In the genomic region with DNA sequence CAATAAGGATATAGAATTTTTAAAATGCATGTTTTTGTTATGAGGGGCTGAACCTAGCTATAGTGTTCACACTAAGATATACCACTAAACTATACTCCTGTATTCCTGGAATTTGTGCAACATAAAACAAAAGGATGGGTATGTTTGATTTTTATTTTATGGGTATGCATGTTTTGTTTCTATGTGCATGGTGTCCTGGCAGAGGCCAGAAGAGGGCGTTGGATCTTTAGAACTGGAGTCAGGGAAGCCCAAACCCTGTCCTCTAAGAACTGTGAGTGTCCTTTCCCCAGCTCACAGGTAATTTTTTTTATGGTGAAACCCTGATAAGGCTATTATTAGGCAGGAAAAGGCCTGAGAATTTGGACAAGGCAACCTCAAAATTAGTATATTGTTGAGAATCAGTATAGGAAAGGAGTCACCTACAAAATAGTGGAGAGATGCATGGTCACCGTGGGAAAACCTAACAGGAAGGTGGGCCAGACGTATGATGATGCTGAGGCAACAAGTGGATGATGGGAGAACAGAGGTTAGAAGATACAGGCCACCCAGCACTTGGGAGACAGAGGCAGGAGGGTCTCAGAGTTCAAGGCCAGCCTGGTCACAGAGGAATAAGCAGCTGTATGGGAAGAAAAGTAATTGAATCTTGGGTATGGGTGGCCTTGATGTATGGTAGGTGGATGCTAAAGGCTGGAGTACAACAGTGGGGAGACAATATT, we compare ENCODE assay signal across 30 mouse cellular contexts. TPM values are rescaled to one million over a fixed set of nuclear protein-coding genes. Genes with fewer than 3 reads are reported as not detected.
DNase-seq lines count a peak whose midpoint lies in the region; ATAC-seq and TF ChIP-seq lines count a peak whose summit lies in the region.
"Had no signal": no experiment of that assay in that cellular context is flagged by ENCODE, and none has a peak within 500 bp of the region (broad histone marks: within the 10 kb centered on the region; RNA-seq: fewer than 3 reads in every experiment).

No protein-coding gene starts in this region.

- peaks cover 6% of the 10 kb centered on the region for H3K4me1 ChIP-seq in forebrain, postnatal 0 days (ENCODE audit: insufficient read depth)
- H3K4me1 ChIP-seq in forebrain, embryonic 16.5 days (replicated peaks; ENCODE audit: control insufficient read depth, insufficient read depth, low read length): peaks cover 23% of the 10 kb centered on the region

- peak; percentile 41 for TF ChIP-seq CTCF in forebrain, postnatal 0 days (IDR thresholded peaks at IDR 0.05; ENCODE audit: low read depth)
- peak; percentile 66 for TF ChIP-seq CTCF in layer of hippocampus, adult 2 months (conservative IDR thresholded peaks at IDR 0.05)

- H3K9ac ChIP-seq in forebrain, postnatal 0 days: no peak overlapping the region
- no peak overlapping the region for H3K9ac ChIP-seq in forebrain, embryonic 16.5 days (replicated peaks; ENCODE audit: low read depth, low read length)
- H3K9ac ChIP-seq: heart, embryonic 15.5 days; liver, embryonic 13.5 days; neural tube, embryonic 13.5 days had no signal

- no peaks in the 10 kb centered on the region for H3K9me3 ChIP-seq in forebrain, postnatal 0 days (ENCODE audit: low read length)
- no peaks in the 10 kb centered on the region for H3K9me3 ChIP-seq in forebrain, embryonic 16.5 days (ENCODE audit: control insufficient read depth, low read length)
- H3K9me3 ChIP-seq: heart, embryonic 15.5 days; liver, embryonic 13.5 days; midbrain, embryonic 10.5 days; neural tube, embryonic 13.5 days had no signal

- H3K79me2 ChIP-seq in myocyte (ENCODE audit: control insufficient read depth, insufficient read depth): no peaks in the 10 kb centered on the region

- peaks cover 32% of the 10 kb centered on the region for H3K36me3 ChIP-seq in forebrain, postnatal 0 days (ENCODE audit: insufficient read depth)
- peaks cover 20% of the 10 kb centered on the region for H3K36me3 ChIP-seq in forebrain, embryonic 16.5 days (ENCODE audit: control insufficient read depth, insufficient read depth)
- peaks cover 36% of the 10 kb centered on the region for H3K36me3 ChIP-seq in myocyte (ENCODE audit: control insufficient read depth, insufficient read depth)

- DNase-seq in forebrain, postnatal 0 days: no peak
- DNase-seq in layer of hippocampus, adult 2 months (ENCODE audit: low spot score in 2 of 2): no peak
- DNase-seq in layer of hippocampus, adult 11-12 months (ENCODE audit: low spot score): no peak
- peak; percentile 23 for DNase-seq in brain, adult 2 months (ENCODE audit: low read depth, low spot score)
- DNase-seq in frontal cortex, postnatal 25 days (ENCODE audit: low spot score in 2 of 2): no peak
- DNase-seq: adrenal gland, adult 2 months; adrenal gland, postnatal 36 days; cerebellum, adult 11 months; cerebellum, adult 9-11 months; gastrocnemius, postnatal 25 days; kidney, adult 9 months; kidney, postnatal 10 days; left cerebral cortex, postnatal 4 days; liver, embryonic 13.5 days; lung, adult 2 months; lung, postnatal 14 days; right cerebral cortex, postnatal 4 days; thymus, adult 2 months; thymus, postnatal 36 days had no signal

- no peak overlapping the region for H3ac ChIP-seq in myocyte (ENCODE audit: control insufficient read depth, insufficient read length)

- no peak for ATAC-seq in forebrain, postnatal 0 days
- no peak for ATAC-seq in forebrain, embryonic 16.5 days
- ATAC-seq: activated CD4-positive, CD25-positive, alpha-beta regulatory T cell, adult 4 months; intestine, embryonic 16.5 days; midbrain, embryonic 16.5 days had no signal

- no peaks in the 10 kb centered on the region for H3K27me3 ChIP-seq in forebrain, postnatal 0 days (ENCODE audit: insufficient read depth, low read length)
- no peaks in the 10 kb centered on the region for H3K27me3 ChIP-seq in forebrain, embryonic 16.5 days (replicated peaks; ENCODE audit: control insufficient read depth, insufficient read depth, low read length)
- H3K27me3 ChIP-seq in myocyte (ENCODE audit: control insufficient read depth, insufficient read depth, insufficient read length): no peaks in the 10 kb centered on the region
- H3K27me3 ChIP-seq: CH12.LX; heart, embryonic 15.5 days; neural tube, embryonic 13.5 days had no signal

- 73% methylated on average over 3 of the region's 3 CpGs for WGBS in forebrain, postnatal 0 days
- WGBS in forebrain, embryonic 16.5 days: 76% methylated on average over 3 of the region's 3 CpGs

- TF ChIP-seq POLR2A in myocyte (IDR thresholded peaks at IDR 0.05; ENCODE audit: insufficient read length, low read depth): no peak

- H3K4me3 ChIP-seq in forebrain, postnatal 0 days (ENCODE audit: low read depth, low read length): no peak overlapping the region
- H3K4me3 ChIP-seq in forebrain, embryonic 16.5 days (replicated peaks; ENCODE audit: low read length): no peak overlapping the region
- no peak overlapping the region for H3K4me3 ChIP-seq in layer of hippocampus, adult 2 months
- H3K4me3 ChIP-seq in myocyte: no peak overlapping the region
- H3K4me3 ChIP-seq: erythroblast, embryonic 14.5 days; heart, embryonic 15.5 days; liver, embryonic 13.5 days; midbrain, embryonic 10.5 days; neural tube, embryonic 13.5 days had no signal

- H3K4me2 ChIP-seq in forebrain, postnatal 0 days (ENCODE audit: low read depth): no peak overlapping the region
- no peak overlapping the region for H3K4me2 ChIP-seq in forebrain, embryonic 16.5 days (ENCODE audit: low read length)
- no peak overlapping the region for H3K4me2 ChIP-seq in myocyte (ENCODE audit: low read depth)
- H3K4me2 ChIP-seq: heart, embryonic 15.5 days; liver, embryonic 13.5 days; neural tube, embryonic 13.5 days had no signal

- H3K27ac ChIP-seq in forebrain, postnatal 0 days (ENCODE audit: low read depth, low read length): no peak overlapping the region
- H3K27ac ChIP-seq in forebrain, embryonic 16.5 days (ENCODE audit: low read length): no peak overlapping the region
- H3K27ac ChIP-seq in layer of hippocampus, adult 2 months: no peak overlapping the region
- H3K27ac ChIP-seq: heart, embryonic 15.5 days; liver, embryonic 13.5 days; midbrain, embryonic 10.5 days; neural tube, embryonic 13.5 days had no signal

TF ChIP-seq in myocyte, 11 proteins besides CTCF, POLR2A, EP300 and RAD21:
- TF ChIP-seq POLR2AphosphoS2 (IDR thresholded peaks at IDR 0.05; ENCODE audit: insufficient read length, low read depth): peak; percentile 53
- TF ChIP-seq E2F4 (IDR thresholded peaks at IDR 0.05; ENCODE audit: insufficient read depth): no peak
- TF ChIP-seq MAX (IDR thresholded peaks at IDR 0.05; ENCODE audit: low read depth): no peak
- no peak for TF ChIP-seq MYOD1 (IDR thresholded peaks at IDR 0.05; ENCODE audit: control insufficient read depth in 1 of 3, insufficient read length in 2 of 3, low read depth in 2 of 3)

RNA-seq across cellular contexts. Expression of a gene that starts 3.8 kb away (rescaled TPM):
- 611 and 642 TPM in 2 replicates for total RNA-seq in forebrain, postnatal 0 days (2014; rRNA removed)
- 634 and 640 TPM in 2 replicates for polyA plus RNA-seq in forebrain, postnatal 0 days (2015; fragmentation: Nextera tagmentation; extraction: Ambion mirVana)
- polyA plus RNA-seq in forebrain, embryonic 16.5 days (2015; fragmentation: Nextera tagmentation; extraction: Ambion mirVana): 622 and 653 TPM in 2 replicates
- 100 to 1,000 TPM; 188 to 197 TPM for total RNA-seq in layer of hippocampus, adult 2 months (2021)
- 0.11 TPM for polyA plus RNA-seq in myocyte (2012; fragmentation: generic; extraction: Trizol)
- total RNA-seq: CH12.LX; gastrocnemius, postnatal 25 days; megakaryocyte progenitor cell, adult 5-6 weeks had no signal

RNA-seq across cellular contexts. Expression of a gene that starts 9.9 kb away (rescaled TPM):
- 27.0 and 35.0 TPM in 2 replicates for total RNA-seq in forebrain, postnatal 0 days (2014; rRNA removed)
- polyA plus RNA-seq in forebrain, postnatal 0 days (2015; fragmentation: Nextera tagmentation; extraction: Ambion mirVana): 21.5 and 25.1 TPM in 2 replicates
- polyA plus RNA-seq in forebrain, embryonic 16.5 days (2015; fragmentation: Nextera tagmentation; extraction: Ambion mirVana): 36.8 and 39.9 TPM in 2 replicates
- 10 to 100 TPM; 22.6 to 25.5 TPM for total RNA-seq in layer of hippocampus, adult 2 months (2021)
- polyA plus RNA-seq in myocyte (2012; fragmentation: generic; extraction: Trizol): 27.6 TPM

RNA-seq across cellular contexts. Expression of a gene that starts 10.2 kb away (rescaled TPM):
- 15.3 and 19.3 TPM in 2 replicates for total RNA-seq in forebrain, postnatal 0 days (2014; rRNA removed)
- 8.0 and 13.9 TPM in 2 replicates for polyA plus RNA-seq in forebrain, postnatal 0 days (2015; fragmentation: Nextera tagmentation; extraction: Ambion mirVana)
- 41.4 and 46.2 TPM in 2 replicates for polyA plus RNA-seq in forebrain, embryonic 16.5 days (2015; fragmentation: Nextera tagmentation; extraction: Ambion mirVana)
- total RNA-seq in layer of hippocampus, adult 2 months (2021): 10 to 100 TPM; 13.7 to 15.5 TPM
- 11.0 TPM for polyA plus RNA-seq in myocyte (2012; fragmentation: generic; extraction: Trizol)

RNA-seq across cellular contexts. Expression of a gene that starts 25.3 kb away (rescaled TPM):
- 25.8 and 26.7 TPM in 2 replicates for total RNA-seq in forebrain, postnatal 0 days (2014; rRNA removed)
- 7.4 and 9.7 TPM in 2 replicates for polyA plus RNA-seq in forebrain, postnatal 0 days (2015; fragmentation: Nextera tagmentation; extraction: Ambion mirVana)
- polyA plus RNA-seq in forebrain, embryonic 16.5 days (2015; fragmentation: Nextera tagmentation; extraction: Ambion mirVana): 19.4 and 20.9 TPM in 2 replicates
- total RNA-seq in layer of hippocampus, adult 2 months (2021): 10 to 100 TPM; 66.7 to 78.8 TPM
- polyA plus RNA-seq in myocyte (2012; fragmentation: generic; extraction: Trizol): 9.2 TPM

RNA-seq across cellular contexts. Expression of a gene that starts 46.7 kb away (rescaled TPM):
- total RNA-seq in forebrain, postnatal 0 days (2014; rRNA removed): 19.5 and 24.3 TPM in 2 replicates
- 225 and 233 TPM in 2 replicates for polyA plus RNA-seq in forebrain, postnatal 0 days (2015; fragmentation: Nextera tagmentation; extraction: Ambion mirVana)
- polyA plus RNA-seq in forebrain, embryonic 16.5 days (2015; fragmentation: Nextera tagmentation; extraction: Ambion mirVana): 189 and 203 TPM in 2 replicates
- total RNA-seq in layer of hippocampus, adult 2 months (2021): 10 to 100 TPM; 97.1 to 99.5 TPM
- polyA plus RNA-seq in myocyte (2012; fragmentation: generic; extraction: Trizol): 318 TPM

Comparison
In these comparisons a context has a peak if more than half of its experiments do, and no peak if none do; other contexts are left out.
1. RNA of a gene that starts 3.8 kb away (polyA plus RNA-seq): 622 to 653 TPM in forebrain, embryonic 16.5 days and 634 to 640 TPM in forebrain, postnatal 0 days; 0.11 TPM in myocyte (single experiment); every median in the first group is over 100 times any median in the second.